Mouse (Mus musculus): Measurements from ENCODE around the gene Art1. TPM values are rescaled to one million over a fixed set of nuclear protein-coding genes. Genes with fewer than 3 reads are reported as not detected.

The Art1 gene
- total and polyA plus RNA-seq, 3 experiments = 0.20 to 0.67 (median 0.21) TPM

DNA sequence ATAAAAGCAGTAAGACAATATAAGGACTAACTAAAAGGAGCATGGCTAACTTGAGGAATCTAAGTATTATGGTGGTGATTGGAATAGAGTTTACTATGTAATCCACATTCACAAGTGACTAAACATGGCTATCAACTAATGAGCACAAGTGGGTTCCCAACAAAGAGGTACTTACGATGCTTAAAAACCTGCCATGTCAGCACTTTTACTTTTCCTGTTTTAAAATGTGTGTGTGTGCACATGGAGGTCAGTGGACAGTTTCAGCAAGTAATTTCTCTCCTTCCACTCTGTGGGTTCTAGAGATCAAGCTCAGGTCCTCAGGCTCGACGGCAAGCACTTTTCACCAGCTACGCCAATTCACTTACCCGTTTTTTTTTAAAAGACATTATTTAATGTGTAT, 36.4 kb downstream of the Art1 start:
- Histone ChIP-seq H3K27me3 (replicated peaks) (no peaks in the 10 kb centered on the region), H3K36me3 (replicated peaks in 1 of 2; ENCODE audit: control insufficient read depth in 1 of 2, insufficient read depth in 1 of 2, low read length in 1 of 2) (peaks cover 46 to 90% of the 10 kb centered on the region in 2 experiments), H3K4me3 (replicated peaks in 1 of 3; ENCODE audit: low read depth in 2 of 3, low read length in 2 of 3, poor library complexity in 1 of 3) (no peak overlapping the region), H3K9me3 (replicated peaks; ENCODE audit: low read length) (no peaks in the 10 kb centered on the region), H3K79me2 (replicated peaks; ENCODE audit: control insufficient read depth, extremely low read depth, insufficient read depth, poor library complexity, severe bottlenecking) (no peaks in the 10 kb centered on the region), H3K4me2 (ENCODE audit: insufficient read depth, low read depth, poor library complexity, severe bottlenecking) (no peak overlapping the region), H3K27ac (ENCODE audit: insufficient read depth, low read depth) (no peak overlapping the region), H3K9ac (ENCODE audit: insufficient read depth, low read depth) (no peak overlapping the region), H3K4me1 (ENCODE audit: control insufficient read depth in 1 of 2, insufficient read depth in 2 of 2) (no peaks in the 10 kb centered on the region)
- DNase-seq (ENCODE audit: extremely low read depth) = no peak
- dilution Hi-C loops (cut with MboI; ENCODE audit: extremely low pct_ligation_motif_present, extremely low pct_unique_long_range_greater_than_20kb, low sequenced_read_pairs) (no loop called here), in situ Hi-C loops (cut with MboI; ENCODE audit: low pct_ligation_motif_present, low pct_unique_long_range_greater_than_20kb, low sequenced_read_pairs) (no loop called here)
- TF ChIP-seq TCF12 (IDR thresholded peaks at IDR 0.05; ENCODE audit: low read depth, low read length) (no peak), MAFK (IDR thresholded peaks at IDR 0.05; ENCODE audit: insufficient replicate concordance, low read length) (peak; percentile 95), CHD2 (IDR thresholded peaks at IDR 0.05; ENCODE audit: low read length) (no peak)

DNA sequence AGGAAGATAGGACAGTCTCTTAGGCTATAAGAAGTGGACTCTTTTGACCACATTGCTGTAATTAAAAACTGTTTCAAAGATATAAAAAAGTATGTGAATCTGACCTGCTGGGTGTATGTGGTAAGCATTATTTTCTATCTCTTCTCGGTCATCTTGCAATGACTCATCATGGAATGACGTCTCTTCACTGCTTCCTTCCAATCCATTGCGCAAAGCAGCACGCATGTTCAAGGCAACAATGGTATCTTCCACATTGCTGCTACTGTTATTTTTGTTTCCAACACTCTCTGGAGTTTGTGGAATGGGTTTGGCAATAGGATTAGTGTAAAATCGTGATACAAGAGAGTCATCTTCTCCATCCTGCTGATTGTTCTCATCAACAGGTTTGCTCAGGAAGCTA, 52.1 kb downstream of the Art1 start:
- H3K27ac ChIP-seq (ENCODE audit: insufficient read depth, low read depth) = no peak overlapping the region
- peaks cover 29 to 85% of the 10 kb centered on the region in 2 experiments for H3K36me3 ChIP-seq (replicated peaks in 1 of 2; ENCODE audit: control insufficient read depth in 1 of 2, insufficient read depth in 1 of 2, low read length in 1 of 2)
- no peak for TF ChIP-seq ELF1 (IDR thresholded peaks at IDR 0.05; ENCODE audit: low read depth, low read length)
- no peak for TF ChIP-seq TCF12 (IDR thresholded peaks at IDR 0.05; ENCODE audit: low read depth, low read length)
- TF ChIP-seq BHLHE40 (IDR thresholded peaks at IDR 0.05; ENCODE audit: low read depth, low read length) = no peak
- TF ChIP-seq MAX (IDR thresholded peaks at IDR 0.05; ENCODE audit: low read length) = no peak
- TF ChIP-seq USF2 (conservative IDR thresholded peaks at IDR 0.05; ENCODE audit: low read depth, low read length) = no peak
- TF ChIP-seq POLR2A (IDR thresholded peaks at IDR 0.05; ENCODE audit: low read depth, low read length) = no peak
- TF ChIP-seq SIN3A (IDR thresholded peaks at IDR 0.05; ENCODE audit: low read length) = no peak
- TF ChIP-seq USF1 (IDR thresholded peaks at IDR 0.05; ENCODE audit: low read depth, low read length) = no peak
- TF ChIP-seq ZNF384 (IDR thresholded peaks at IDR 0.05; ENCODE audit: low read depth, low read length) = no peak
- no peak for TF ChIP-seq IRF4 (IDR thresholded peaks at IDR 0.05; ENCODE audit: low read depth, low read length)
- no peak for TF ChIP-seq UBTF (IDR thresholded peaks at IDR 0.05; ENCODE audit: low read depth, low read length)
- no peak for TF ChIP-seq NRF1 (IDR thresholded peaks at IDR 0.05; ENCODE audit: low read depth, low read length)
- TF ChIP-seq MAZ (IDR thresholded peaks at IDR 0.05; ENCODE audit: low read depth, low read length) = no peak
- no peak for TF ChIP-seq ZC3H11A (IDR thresholded peaks at IDR 0.05; ENCODE audit: low read depth, low read length)
- no peak for TF ChIP-seq NELFE (IDR thresholded peaks at IDR 0.05; ENCODE audit: low read depth, low read length)
- TF ChIP-seq CHD1 (IDR thresholded peaks at IDR 0.05; ENCODE audit: low read depth, low read length) = no peak
- no peak for TF ChIP-seq JUND (conservative IDR thresholded peaks at IDR 0.05; ENCODE audit: low read depth, low read length)
- H3K27me3 ChIP-seq (replicated peaks) = no peaks in the 10 kb centered on the region
- H3K4me1 ChIP-seq (ENCODE audit: control insufficient read depth in 1 of 2, insufficient read depth in 2 of 2) = no peaks in the 10 kb centered on the region
- no peaks in the 10 kb centered on the region for H3K79me2 ChIP-seq (replicated peaks; ENCODE audit: control insufficient read depth, extremely low read depth, insufficient read depth, poor library complexity, severe bottlenecking)
- no peak for DNase-seq (ENCODE audit: extremely low read depth)
- dilution Hi-C loops (cut with MboI; ENCODE audit: extremely low pct_ligation_motif_present, extremely low pct_unique_long_range_greater_than_20kb, low sequenced_read_pairs) (no loop called here), in situ Hi-C loops (cut with MboI; ENCODE audit: low pct_ligation_motif_present, low pct_unique_long_range_greater_than_20kb, low sequenced_read_pairs) (no loop called here)
- no peaks in the 10 kb centered on the region for H3K9me3 ChIP-seq (replicated peaks; ENCODE audit: low read length)
- no peak overlapping the region for H3K4me2 ChIP-seq (ENCODE audit: insufficient read depth, low read depth, poor library complexity, severe bottlenecking)
- no peak overlapping the region for H3K4me3 ChIP-seq (replicated peaks in 1 of 3; ENCODE audit: low read depth in 2 of 3, low read length in 2 of 3, poor library complexity in 1 of 3)
- H3K9ac ChIP-seq (ENCODE audit: insufficient read depth, low read depth) = no peak overlapping the region

Other genes with a start within 250 kb of the Art1 start
- not detected in 2 replicates for gene Folr2, start 244.5 kb upstream of the Art1 start, total RNA-seq (2012; rRNA removed)
- gene Folr2, start 244.5 kb upstream of the Art1 start, total RNA-seq (2014; rRNA removed) = not detected in 2 replicates
- gene Folr2, start 244.5 kb upstream of the Art1 start, polyA plus RNA-seq (2012; ENCODE audit: insufficient read length, low read depth) = not detected in 2 replicates
- gene Anapc15, start 238.0 kb upstream of the Art1 start, total RNA-seq (2012; rRNA removed) = 69.1 and 88.8 TPM in 2 replicates
- gene Anapc15, start 238.0 kb upstream of the Art1 start, total RNA-seq (2014; rRNA removed) = 90.6 and 98.5 TPM in 2 replicates
- 97.1 and 107 TPM in 2 replicates for gene Anapc15, start 238.0 kb upstream of the Art1 start, polyA plus RNA-seq (2012; ENCODE audit: insufficient read length, low read depth)
- 0.25 and 0.34 TPM in 2 replicates for gene Folr1, start 231.0 kb upstream of the Art1 start, total RNA-seq (2012; rRNA removed)
- not detected in 2 replicates for gene Folr1, start 231.0 kb upstream of the Art1 start, total RNA-seq (2014; rRNA removed)
- gene Folr1, start 231.0 kb upstream of the Art1 start, polyA plus RNA-seq (2012; ENCODE audit: insufficient read length, low read depth) = not detected in 2 replicates
- gene Lamtor1, start 195.8 kb upstream of the Art1 start, total RNA-seq (2012; rRNA removed) = 68.6 and 77.9 TPM in 2 replicates
- 80.7 and 86.2 TPM in 2 replicates for gene Lamtor1, start 195.8 kb upstream of the Art1 start, total RNA-seq (2014; rRNA removed)
- 107 and 124 TPM in 2 replicates for gene Lamtor1, start 195.8 kb upstream of the Art1 start, polyA plus RNA-seq (2012; ENCODE audit: insufficient read length, low read depth)
- gene Tomt, start 195.4 kb upstream of the Art1 start, total RNA-seq (2012; rRNA removed) = 1.1 and 1.4 TPM in 2 replicates
- gene Tomt, start 195.4 kb upstream of the Art1 start, total RNA-seq (2014; rRNA removed) = 0.07 and 0.22 TPM in 2 replicates
- gene Tomt, start 195.4 kb upstream of the Art1 start, polyA plus RNA-seq (2012; ENCODE audit: insufficient read length, low read depth) = 1.3 TPM in 2 replicates
- gene Lrrc51, start 167.8 kb upstream of the Art1 start, total RNA-seq (2012; rRNA removed) = 3.9 and 5.6 TPM in 2 replicates
- 5.2 and 6.6 TPM in 2 replicates for gene Lrrc51, start 167.8 kb upstream of the Art1 start, total RNA-seq (2014; rRNA removed)
- 3.2 and 4.9 TPM in 2 replicates for gene Lrrc51, start 167.8 kb upstream of the Art1 start, polyA plus RNA-seq (2012; ENCODE audit: insufficient read length, low read depth)
- 56.4 and 57.6 TPM in 2 replicates for gene Numa1, start 167.6 kb upstream of the Art1 start, total RNA-seq (2012; rRNA removed)
- gene Numa1, start 167.6 kb upstream of the Art1 start, total RNA-seq (2014; rRNA removed) = 38.0 and 38.2 TPM in 2 replicates
- gene Numa1, start 167.6 kb upstream of the Art1 start, polyA plus RNA-seq (2012; ENCODE audit: insufficient read length, low read depth) = 75.7 and 79.5 TPM in 2 replicates
- 1.9 and 2.6 TPM in 2 replicates for gene Il18bp, start 83.1 kb upstream of the Art1 start, total RNA-seq (2012; rRNA removed)
- 1.7 and 1.9 TPM in 2 replicates for gene Il18bp, start 83.1 kb upstream of the Art1 start, total RNA-seq (2014; rRNA removed)
- gene Il18bp, start 83.1 kb upstream of the Art1 start, polyA plus RNA-seq (2012; ENCODE audit: insufficient read length, low read depth) = 2.9 and 3.3 TPM in 2 replicates
- 20.4 and 20.7 TPM in 2 replicates for gene Rnf121, start 36.3 kb upstream of the Art1 start, total RNA-seq (2012; rRNA removed)
- gene Rnf121, start 36.3 kb upstream of the Art1 start, total RNA-seq (2014; rRNA removed) = 10.3 and 13.9 TPM in 2 replicates
- 24.8 and 27.7 TPM in 2 replicates for gene Rnf121, start 36.3 kb upstream of the Art1 start, polyA plus RNA-seq (2012; ENCODE audit: insufficient read length, low read depth)
- 19.8 and 20.2 TPM in 2 replicates for gene Xndc1, start 36.2 kb upstream of the Art1 start, total RNA-seq (2012; rRNA removed)
- gene Xndc1, start 36.2 kb upstream of the Art1 start, total RNA-seq (2014; rRNA removed) = 15.4 and 19.9 TPM in 2 replicates
- 23.4 and 26.7 TPM in 2 replicates for gene Xndc1, start 36.2 kb upstream of the Art1 start, polyA plus RNA-seq (2012; ENCODE audit: insufficient read length, low read depth)
- 1.6 and 1.9 TPM in 2 replicates for gene Xntrpc, start 36.0 kb upstream of the Art1 start, total RNA-seq (2012; rRNA removed)
- 0.64 and 0.93 TPM in 2 replicates for gene Xntrpc, start 36.0 kb upstream of the Art1 start, total RNA-seq (2014; rRNA removed)
- 1.6 and 1.7 TPM in 2 replicates for gene Xntrpc, start 36.0 kb upstream of the Art1 start, polyA plus RNA-seq (2012; ENCODE audit: insufficient read length, low read depth)
- 0.17 TPM in 1 of 2 replicates, not detected in the other for gene Trpc2, start 18.6 kb upstream of the Art1 start, total RNA-seq (2012; rRNA removed)
- 0.24 TPM in 1 of 2 replicates, not detected in the other for gene Trpc2, start 18.6 kb upstream of the Art1 start, total RNA-seq (2014; rRNA removed)
- gene Trpc2, start 18.6 kb upstream of the Art1 start, polyA plus RNA-seq (2012; ENCODE audit: insufficient read length, low read depth) = not detected in 2 replicates
- 0.71 and 0.85 TPM in 2 replicates for gene Art5, start 7.7 kb downstream of the Art1 start, total RNA-seq (2012; rRNA removed)
- 2.6 and 2.7 TPM in 2 replicates for gene Art5, start 7.7 kb downstream of the Art1 start, total RNA-seq (2014; rRNA removed)
- 3.9 and 4.7 TPM in 2 replicates for gene Art5, start 7.7 kb downstream of the Art1 start, polyA plus RNA-seq (2012; ENCODE audit: insufficient read length, low read depth)
- not detected in 2 replicates for gene Chrna10, start 15.1 kb downstream of the Art1 start, total RNA-seq (2012; rRNA removed)
- not detected in 2 replicates for gene Chrna10, start 15.1 kb downstream of the Art1 start, total RNA-seq (2014; rRNA removed)
- not detected in 2 replicates for gene Chrna10, start 15.1 kb downstream of the Art1 start, polyA plus RNA-seq (2012; ENCODE audit: insufficient read length, low read depth)
- gene Nup98, start 108.4 kb downstream of the Art1 start, total RNA-seq (2012; rRNA removed) = 24.6 and 27.3 TPM in 2 replicates
- 23.9 and 25.0 TPM in 2 replicates for gene Nup98, start 108.4 kb downstream of the Art1 start, total RNA-seq (2014; rRNA removed)
- gene Nup98, start 108.4 kb downstream of the Art1 start, polyA plus RNA-seq (2012; ENCODE audit: insufficient read length, low read depth) = 34.3 and 37.1 TPM in 2 replicates
- gene Pgap2, start 108.5 kb downstream of the Art1 start, total RNA-seq (2012; rRNA removed) = 13.2 and 18.3 TPM in 2 replicates
- 20.3 and 23.7 TPM in 2 replicates for gene Pgap2, start 108.5 kb downstream of the Art1 start, total RNA-seq (2014; rRNA removed)
- 26.1 and 38.5 TPM in 2 replicates for gene Pgap2, start 108.5 kb downstream of the Art1 start, polyA plus RNA-seq (2012; ENCODE audit: insufficient read length, low read depth)
- gene Rhog, start 154.3 kb downstream of the Art1 start, total RNA-seq (2012; rRNA removed) = 17.1 and 22.7 TPM in 2 replicates
- gene Rhog, start 154.3 kb downstream of the Art1 start, total RNA-seq (2014; rRNA removed) = 9.6 and 12.2 TPM in 2 replicates
- gene Rhog, start 154.3 kb downstream of the Art1 start, polyA plus RNA-seq (2012; ENCODE audit: insufficient read length, low read depth) = 109 and 118 TPM in 2 replicates
- gene Stim1, start 166.1 kb downstream of the Art1 start, total RNA-seq (2012; rRNA removed) = 8.9 and 10.2 TPM in 2 replicates
- 21.0 and 26.6 TPM in 2 replicates for gene Stim1, start 166.1 kb downstream of the Art1 start, total RNA-seq (2014; rRNA removed)
- gene Stim1, start 166.1 kb downstream of the Art1 start, polyA plus RNA-seq (2012; ENCODE audit: insufficient read length, low read depth) = 23.9 and 24.1 TPM in 2 replicates